Mouse (Mus musculus): ENCODE measurements at regions not wholly inside any gene's neighbourhood (a gene's known extent, or its start where the extent isn't known, plus 50 kb on each side); places are given as distances from the start of the nearest gene placed in this dataset.
A peak's percentile ranks its signal among the peaks of the same experiment; 100 is the strongest.

- TF ChIP-seq GATA1 (IDR thresholded peaks at IDR 0.05; ENCODE audit: borderline replicate concordance, low read length) (no peak), FLI1 (IDR thresholded peaks at IDR 0.05; ENCODE audit: low read length) (no peak)
- Histone ChIP-seq H3K4me3 (replicated peaks) (no peak overlapping the region), H3K27me3 (replicated peaks) (peaks cover 7% of the 10 kb centered on the region), H3K36me3 (replicated peaks; ENCODE audit: low read length) (no peaks in the 10 kb centered on the region), H3K4me1 (0 out of 2 replicates have a peak, but pooled peaks cover 4% of the 10 kb centered on the region), H3K9me3 (no peaks in the 10 kb centered on the region)
Observed at GRCm38 (mm10) chr12:77786678-77787077, 407.4 kb upstream of the Gm6657 start.

GRCm38 (mm10) chr12:77788273-77788672 is 405.8 kb upstream of the Gm6657 start:
- Histone ChIP-seq H3K9me3 (no peaks in the 10 kb centered on the region), H3K4me3 (replicated peaks) (no peak overlapping the region), H3K36me3 (replicated peaks; ENCODE audit: low read length) (no peaks in the 10 kb centered on the region), H3K4me1 (0 out of 2 replicates have a peak, but pooled peaks cover 4% of the 10 kb centered on the region), H3K27me3 (replicated peaks) (peaks cover 7% of the 10 kb centered on the region)
- TF ChIP-seq GATA1 (IDR thresholded peaks at IDR 0.05; ENCODE audit: borderline replicate concordance, low read length) (no peak), FLI1 (IDR thresholded peaks at IDR 0.05; ENCODE audit: low read length) (no peak)

- 0 out of 2 replicates have a peak, but pooled peaks cover 4% of the 10 kb centered on the region for H3K4me1 ChIP-seq
- peak overlapping the region; percentile 52 for H3K4me3 ChIP-seq (replicated peaks)
- H3K9me3 ChIP-seq: no peaks in the 10 kb centered on the region
- TF ChIP-seq GATA1 (IDR thresholded peaks at IDR 0.05; ENCODE audit: borderline replicate concordance, low read length): no peak
- H3K27me3 ChIP-seq (replicated peaks): peaks cover 7% of the 10 kb centered on the region
- H3K36me3 ChIP-seq (replicated peaks; ENCODE audit: low read length): no peaks in the 10 kb centered on the region
Observed at GRCm38 (mm10) chr12:77789427-77789826, 404.6 kb upstream of the Gm6657 start.

GRCm38 (mm10) chr12:77789871-77790270 is 404.2 kb upstream of the Gm6657 start:
- Histone ChIP-seq H3K36me3 (replicated peaks; ENCODE audit: low read length) (no peaks in the 10 kb centered on the region), H3K4me3 (replicated peaks) (no peak overlapping the region), H3K27me3 (replicated peaks) (peaks cover 7% of the 10 kb centered on the region), H3K4me1 (0 out of 2 replicates have a peak, but pooled peaks cover 4% of the 10 kb centered on the region), H3K9me3 (no peaks in the 10 kb centered on the region)
- TF ChIP-seq FLI1 (IDR thresholded peaks at IDR 0.05; ENCODE audit: low read length) (no peak), GATA1 (IDR thresholded peaks at IDR 0.05; ENCODE audit: borderline replicate concordance, low read length) (no peak)

- no peak for TF ChIP-seq FLI1 (IDR thresholded peaks at IDR 0.05; ENCODE audit: low read length)
- no peak for TF ChIP-seq GATA1 (IDR thresholded peaks at IDR 0.05; ENCODE audit: borderline replicate concordance, low read length)
- H3K9me3 ChIP-seq: no peaks in the 10 kb centered on the region
- H3K27me3 ChIP-seq (replicated peaks): peaks cover 7% of the 10 kb centered on the region
- no peak overlapping the region for H3K4me3 ChIP-seq (replicated peaks)
- H3K36me3 ChIP-seq (replicated peaks; ENCODE audit: low read length): no peaks in the 10 kb centered on the region
- 0 out of 2 replicates have a peak, but pooled peaks cover 4% of the 10 kb centered on the region for H3K4me1 ChIP-seq
Observed at GRCm38 (mm10) chr12:77790891-77791672, 403.0 kb upstream of the Gm6657 start.

GRCm38 (mm10) chr12:77798516-77798915 is 395.5 kb upstream of the Gm6657 start:
- no peaks in the 10 kb centered on the region for H3K4me1 ChIP-seq
- peaks cover 6% of the 10 kb centered on the region for H3K9me3 ChIP-seq
- TF ChIP-seq GATA1 (IDR thresholded peaks at IDR 0.05; ENCODE audit: borderline replicate concordance, low read length) (no peak), FLI1 (IDR thresholded peaks at IDR 0.05; ENCODE audit: low read length) (no peak)
- no peak overlapping the region for H3K4me3 ChIP-seq (replicated peaks)
- no peaks in the 10 kb centered on the region for H3K36me3 ChIP-seq (replicated peaks; ENCODE audit: low read length)
- no peaks in the 10 kb centered on the region for H3K27me3 ChIP-seq (replicated peaks)

GRCm38 (mm10) chr12:77799134-77799770 is 394.8 kb upstream of the Gm6657 start:
- H3K4me1 ChIP-seq: no peaks in the 10 kb centered on the region
- H3K36me3 ChIP-seq (replicated peaks; ENCODE audit: low read length): no peaks in the 10 kb centered on the region
- H3K9me3 ChIP-seq: peaks cover 6% of the 10 kb centered on the region
- H3K27me3 ChIP-seq (replicated peaks): no peaks in the 10 kb centered on the region
- no peak for TF ChIP-seq GATA1 (IDR thresholded peaks at IDR 0.05; ENCODE audit: borderline replicate concordance, low read length)
- no peak overlapping the region for H3K4me3 ChIP-seq (replicated peaks)

- TF ChIP-seq FLI1 (IDR thresholded peaks at IDR 0.05; ENCODE audit: low read length): no peak
- no peak for TF ChIP-seq GATA1 (IDR thresholded peaks at IDR 0.05; ENCODE audit: borderline replicate concordance, low read length)
- Histone ChIP-seq H3K4me3 (replicated peaks) (no peak overlapping the region), H3K36me3 (replicated peaks; ENCODE audit: low read length) (no peaks in the 10 kb centered on the region), H3K4me1 (no peaks in the 10 kb centered on the region), H3K27me3 (replicated peaks) (no peaks in the 10 kb centered on the region), H3K9me3 (no peaks in the 10 kb centered on the region)
Observed at GRCm38 (mm10) chr12:77807674-77808073, 386.4 kb upstream of the Gm6657 start.

- Histone ChIP-seq H3K36me3 (replicated peaks; ENCODE audit: low read length) (no peaks in the 10 kb centered on the region), H3K4me3 (replicated peaks) (no peak overlapping the region), H3K4me1 (no peaks in the 10 kb centered on the region), H3K9me3 (no peaks in the 10 kb centered on the region), H3K27me3 (replicated peaks) (no peaks in the 10 kb centered on the region)
- no peak for TF ChIP-seq GATA1 (IDR thresholded peaks at IDR 0.05; ENCODE audit: borderline replicate concordance, low read length)
- no peak for TF ChIP-seq FLI1 (IDR thresholded peaks at IDR 0.05; ENCODE audit: low read length)
Observed at GRCm38 (mm10) chr12:77811276-77811675, 382.8 kb upstream of the Gm6657 start.

- TF ChIP-seq GATA1 (IDR thresholded peaks at IDR 0.05; ENCODE audit: borderline replicate concordance, low read length) (no peak), FLI1 (IDR thresholded peaks at IDR 0.05; ENCODE audit: low read length) (no peak)
- H3K27me3 ChIP-seq (replicated peaks): no peaks in the 10 kb centered on the region
- no peaks in the 10 kb centered on the region for H3K36me3 ChIP-seq (replicated peaks; ENCODE audit: low read length)
- no peak overlapping the region for H3K4me3 ChIP-seq (replicated peaks)
- 0 out of 2 replicates have a peak, but pooled peaks cover 2% of the 10 kb centered on the region for H3K9me3 ChIP-seq
- no peaks in the 10 kb centered on the region for H3K4me1 ChIP-seq
Observed at GRCm38 (mm10) chr12:77819456-77819855, 374.6 kb upstream of the Gm6657 start.

Measured in megakaryocyte, embryonic 14.5 days (primary cell).